Mouse (Mus musculus) inflammation-experienced regulatory T-cells, adult 6 months (primary cell): ENCODE measurements around the gene Gpr84. TPM values are rescaled to one million over a fixed set of nuclear protein-coding genes. Genes with fewer than 3 reads are reported as not detected.
A peak's percentile ranks its signal among the peaks of the same experiment; 100 is the strongest.

Experiments used
- ATAC-seq: one replicate; pipeline ENCODE4 v1.8.0; 2017
- polyA plus RNA-seq, 3 experiments: library from polyadenylated mRNA; unstranded; fragments of 100-300 nt; shearing (Covaris generic); gene quantifications; one replicate each; pipeline ENCODE4 v1.2.1; 2017

The Gpr84 gene
- polyA plus RNA-seq, 3 experiments from 2014 or later, result not detected

GRCm38 (mm10) chr15:103335488-103336235, 25.2 kb upstream of the Gpr84 start:
- ATAC-seq, result no peak

- no peak for ATAC-seq
These were observed 24.6 kb upstream of the Gpr84 start for GRCm38 (mm10) chr15:103335040-103335439.

GRCm38 (mm10) chr15:103334194-103334593, 23.8 kb upstream of the Gpr84 start:
- no peak for ATAC-seq

- no peak for ATAC-seq
These were observed 23.3 kb upstream of the Gpr84 start for GRCm38 (mm10) chr15:103333738-103334137.

- ATAC-seq, result no peak
These were observed 22.7 kb upstream of the Gpr84 start for GRCm38 (mm10) chr15:103333081-103333615.

GRCm38 (mm10) chr15:103323455-103324247, 13.2 kb upstream of the Gpr84 start:
- peak; percentile 83 for ATAC-seq

GRCm38 (mm10) chr15:103323070-103323454, 12.7 kb upstream of the Gpr84 start:
- no peak for ATAC-seq

GRCm38 (mm10) chr15:103322396-103322795, 12.0 kb upstream of the Gpr84 start:
- ATAC-seq, result no peak

- no peak for ATAC-seq
These were observed 10.7 kb upstream of the Gpr84 start for GRCm38 (mm10) chr15:103321076-103321475.

GRCm38 (mm10) chr15:103318201-103318816, 7.9 kb upstream of the Gpr84 start:
- ATAC-seq, result no peak

GRCm38 (mm10) chr15:103317731-103318130, 7.3 kb upstream of the Gpr84 start:
- no peak for ATAC-seq

- no peak for ATAC-seq
These were observed 6.7 kb upstream of the Gpr84 start for GRCm38 (mm10) chr15:103317120-103317519.

- ATAC-seq, result no peak
These were observed 5.8 kb upstream of the Gpr84 start for GRCm38 (mm10) chr15:103315979-103316776.

- ATAC-seq, result no peak
These were observed 4.6 kb upstream of the Gpr84 start for GRCm38 (mm10) chr15:103315011-103315502.

GRCm38 (mm10) chr15:103314181-103314580, 3.8 kb upstream of the Gpr84 start:
- no peak for ATAC-seq

- ATAC-seq, result no peak
These were observed 3.2 kb upstream of the Gpr84 start for GRCm38 (mm10) chr15:103313495-103314095.

- ATAC-seq, result no peak
These were observed 1.4 kb downstream of the Gpr84 start for GRCm38 (mm10) chr15:103308876-103309580.

- no peak for ATAC-seq
These were observed 2.1 kb downstream of the Gpr84 start for GRCm38 (mm10) chr15:103308056-103308875.

- ATAC-seq, result peak; percentile 61
These were observed 3.3 kb downstream of the Gpr84 start for GRCm38 (mm10) chr15:103307125-103307524.
